Mouse (Mus musculus) thymus, postnatal 10 days (tissue): Measurements from ENCODE around the gene Bcas3.

ENCODE experiments used
- DNase-seq, 2 experiments: peaks; one replicate each; pipeline ENCODE4 v3.0.0; 2021; ENCODE audit warnings: low spot score in 2 of 2

Gene Bcas3

DNA sequence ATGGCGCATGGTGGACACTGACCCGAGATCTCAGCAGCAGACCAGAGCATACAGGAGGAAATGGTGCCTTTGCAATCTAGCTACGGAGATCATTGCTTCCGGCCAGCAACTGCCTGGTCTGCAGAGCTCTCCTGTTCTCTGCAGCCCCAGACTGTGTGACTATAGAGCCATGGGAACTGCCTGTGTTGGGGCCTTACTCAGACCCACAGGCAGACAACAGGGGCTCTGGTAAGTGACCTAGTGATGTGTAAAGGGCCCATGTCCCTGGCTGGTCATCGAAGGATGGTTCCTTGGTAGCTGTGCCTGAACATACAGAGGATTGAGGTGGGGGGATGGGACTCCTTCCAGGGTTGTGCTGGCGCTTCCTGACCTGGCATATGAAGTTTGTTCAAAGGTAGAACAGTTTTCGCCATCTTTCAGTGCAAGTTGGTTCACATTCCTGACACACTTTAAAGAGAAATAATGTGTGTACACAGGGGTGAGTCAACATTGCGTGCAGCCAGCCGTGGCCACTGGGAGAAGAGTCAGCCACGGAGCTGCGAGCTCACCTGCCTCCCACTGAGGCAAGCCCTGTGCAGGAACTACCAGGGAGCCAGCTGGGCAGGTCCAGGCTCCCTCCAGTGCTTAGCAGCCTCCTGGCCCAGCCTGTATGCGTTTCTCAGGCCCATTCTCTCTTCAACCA is 439.7 kb downstream of the Bcas3 start:
- no peak for DNase-seq

- DNase-seq: no peak
Measured at GRCm38 (mm10) chr11:85799456-85799855, 446.5 kb downstream of the Bcas3 start.

GRCm38 (mm10) chr11:85799856-85800255 is 446.9 kb downstream of the Bcas3 start:
- DNase-seq: no peak

- DNase-seq: no peak
Measured at GRCm38 (mm10) chr11:85800380-85800779, 447.4 kb downstream of the Bcas3 start.

DNA sequence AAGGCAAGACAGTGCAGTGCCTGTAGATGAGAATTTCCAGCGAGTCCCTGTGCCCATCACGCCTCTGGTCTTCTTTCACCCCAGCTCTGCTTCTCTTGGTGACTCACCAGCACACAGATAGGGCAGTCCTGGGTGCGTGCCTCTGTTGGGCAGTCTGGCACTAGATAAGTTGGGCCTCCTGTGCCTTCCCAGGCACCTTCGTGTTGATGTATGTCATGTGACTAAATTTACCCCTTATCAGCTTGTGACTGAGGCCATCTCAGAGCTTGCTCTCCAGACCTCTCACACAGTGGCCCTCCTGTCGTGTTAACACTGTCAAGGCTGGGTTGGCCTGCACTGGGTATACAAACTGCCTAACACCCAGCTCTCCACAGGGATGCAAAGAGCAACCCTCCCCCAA is 451.1 kb downstream of the Bcas3 start:
- DNase-seq: no peak

- no peak for DNase-seq
Measured at GRCm38 (mm10) chr11:85805779-85806178, 452.8 kb downstream of the Bcas3 start.

DNA sequence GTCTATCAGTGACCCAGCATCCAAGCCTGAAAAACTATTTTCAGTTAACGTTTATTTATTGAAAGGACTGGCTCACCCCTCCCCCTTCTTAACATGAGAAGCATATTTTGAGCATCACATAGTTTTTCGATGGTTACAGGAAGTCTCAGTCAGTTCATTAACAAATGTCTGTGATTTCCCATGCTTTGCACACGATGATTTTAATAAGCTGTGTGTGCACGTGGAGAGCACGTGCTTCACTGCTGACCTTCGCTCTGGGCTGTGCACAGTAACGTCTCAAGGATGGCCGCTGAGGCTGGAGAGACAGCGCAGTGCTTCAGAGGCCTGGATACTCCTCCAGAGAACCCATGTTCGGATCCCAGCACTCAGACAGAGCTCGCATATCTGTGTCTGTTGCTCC is 454.4 kb downstream of the Bcas3 start:
- no peak for DNase-seq

DNA sequence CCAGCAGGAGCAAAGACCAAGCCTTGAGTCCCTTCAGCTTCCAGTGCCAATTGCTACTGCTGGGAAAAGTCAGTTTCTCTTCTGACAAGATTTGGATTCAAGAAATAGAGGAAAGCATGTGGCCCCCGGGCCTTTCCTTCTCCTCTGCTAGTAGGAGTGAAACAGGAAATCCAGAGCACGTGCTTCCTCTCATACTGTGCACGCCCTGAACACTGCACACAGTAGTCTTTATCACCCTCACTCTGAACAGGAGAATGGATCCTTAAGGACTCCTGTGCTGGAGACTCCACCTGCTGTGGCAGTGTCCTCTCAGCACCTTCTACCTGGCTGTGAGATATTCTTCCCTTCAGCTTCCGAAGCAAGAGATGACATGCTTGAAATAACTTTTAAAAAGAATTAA is 458.3 kb downstream of the Bcas3 start:
- no peak for DNase-seq

DNA sequence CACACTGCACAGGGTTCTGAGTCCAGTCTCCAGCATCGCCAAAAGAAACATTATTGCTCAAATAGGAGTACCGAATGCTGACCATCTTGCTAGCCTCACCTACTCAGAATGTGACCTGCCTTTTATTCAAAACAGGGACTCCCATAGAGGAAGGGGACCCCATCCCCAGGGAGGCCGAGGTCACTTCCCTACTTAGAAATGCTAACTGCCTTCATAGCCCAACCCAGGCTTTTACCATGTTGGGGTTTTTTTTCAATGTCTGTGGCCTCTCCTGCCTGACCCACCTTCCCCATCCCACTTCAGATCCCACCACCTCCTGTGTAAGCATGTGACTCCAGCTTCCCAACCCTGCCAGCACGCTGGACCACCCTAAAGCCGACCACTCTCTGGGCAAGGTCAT is 458.7 kb downstream of the Bcas3 start:
- DNase-seq: no peak

- DNase-seq: no peak
Measured at GRCm38 (mm10) chr11:85812201-85812966, 459.4 kb downstream of the Bcas3 start.

GRCm38 (mm10) chr11:85814678-85815077 is 461.7 kb downstream of the Bcas3 start:
- no peak for DNase-seq

DNA sequence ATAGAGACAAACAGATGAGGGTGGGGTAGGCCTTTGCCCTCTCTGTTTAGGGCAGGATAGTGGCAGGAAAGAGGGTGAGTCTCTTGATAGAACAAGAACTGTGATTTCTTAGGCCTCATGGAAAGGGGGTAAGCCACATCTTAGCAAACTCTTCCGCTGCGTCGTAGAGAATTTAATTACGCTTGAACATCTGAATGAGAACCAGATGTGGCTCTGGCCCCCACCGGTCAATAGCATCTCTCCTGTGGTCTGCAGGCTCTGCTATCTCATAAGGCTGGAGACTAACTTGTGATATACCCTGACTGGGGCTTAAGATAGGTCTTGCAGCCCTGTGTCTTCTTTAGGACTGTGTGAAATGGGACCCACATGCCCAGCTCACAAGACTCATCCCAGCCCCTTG is 463.5 kb downstream of the Bcas3 start:
- DNase-seq: no peak

GRCm38 (mm10) chr11:85818401-85818800 is 465.4 kb downstream of the Bcas3 start:
- DNase-seq: no peak

DNA sequence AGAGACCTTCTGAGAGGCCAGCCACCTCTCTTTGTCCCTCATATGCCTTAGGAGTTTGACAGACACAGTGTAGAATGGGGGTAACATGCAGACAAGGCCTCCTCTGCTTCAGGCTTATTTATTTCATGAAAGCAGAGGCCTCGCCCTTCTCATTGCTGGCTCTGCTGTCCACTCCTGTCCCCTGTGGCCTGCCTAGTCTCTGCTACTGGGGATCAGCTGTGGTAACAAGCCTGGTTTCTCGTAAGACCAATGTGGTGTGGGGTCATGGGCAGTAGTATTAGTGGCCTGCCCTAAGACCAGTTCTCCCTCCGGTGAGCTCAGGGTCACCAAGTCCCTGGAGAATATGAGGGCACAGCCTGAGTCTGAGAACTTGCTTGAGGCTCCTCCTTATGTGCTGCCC is 468.0 kb downstream of the Bcas3 start:
- DNase-seq: no peak

DNA sequence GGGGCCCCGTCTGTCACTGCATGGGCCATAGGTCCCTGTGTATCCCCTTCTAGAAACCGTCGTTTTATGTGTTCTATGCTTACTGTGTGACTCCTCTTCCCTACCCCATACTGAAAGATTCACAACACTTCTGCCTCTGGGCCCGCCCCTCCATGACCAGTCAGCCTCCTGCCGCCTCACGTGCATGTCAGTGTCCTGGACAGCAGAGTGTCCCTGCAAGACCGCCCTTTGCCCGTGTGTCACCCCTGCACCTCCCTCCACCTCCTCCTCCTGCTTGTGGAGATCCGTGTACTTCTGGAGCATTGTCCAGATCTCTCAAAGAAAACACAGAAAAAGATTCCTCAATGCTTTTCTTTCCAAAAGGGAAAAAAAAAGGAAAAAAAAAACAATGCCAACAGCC is 468.7 kb downstream of the Bcas3 start:
- DNase-seq: no peak

- DNase-seq: peak; percentile 52 to 85
Measured at GRCm38 (mm10) chr11:85823181-85823580, 470.2 kb downstream of the Bcas3 start.

GRCm38 (mm10) chr11:85823794-85824193 is 470.8 kb downstream of the Bcas3 start:
- no peak for DNase-seq

DNA sequence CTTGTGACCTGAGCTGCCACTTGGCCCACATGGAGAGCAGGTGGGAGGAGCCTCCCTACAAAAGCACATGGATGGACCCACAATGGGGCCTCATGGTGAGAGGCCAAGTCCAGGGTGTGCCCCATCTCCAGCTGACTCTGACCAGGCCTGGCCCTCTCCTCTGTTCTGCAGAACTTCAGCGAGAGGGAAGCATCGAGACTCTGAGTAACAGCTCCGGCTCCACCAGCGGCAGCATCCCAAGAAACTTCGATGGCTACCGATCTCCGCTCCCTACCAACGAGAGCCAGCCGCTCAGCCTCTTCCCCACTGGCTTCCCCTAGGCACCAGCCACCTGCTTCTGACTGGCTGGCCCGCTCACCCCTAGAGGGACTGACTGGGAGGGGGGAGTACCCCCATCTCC is 472.1 kb downstream of the Bcas3 start:
- no peak for DNase-seq

GRCm38 (mm10) chr11:85825823-85826222 is 472.9 kb downstream of the Bcas3 start:
- no peak for DNase-seq

GRCm38 (mm10) chr11:85827342-85827741 is 474.4 kb downstream of the Bcas3 start:
- DNase-seq: no peak

DNA sequence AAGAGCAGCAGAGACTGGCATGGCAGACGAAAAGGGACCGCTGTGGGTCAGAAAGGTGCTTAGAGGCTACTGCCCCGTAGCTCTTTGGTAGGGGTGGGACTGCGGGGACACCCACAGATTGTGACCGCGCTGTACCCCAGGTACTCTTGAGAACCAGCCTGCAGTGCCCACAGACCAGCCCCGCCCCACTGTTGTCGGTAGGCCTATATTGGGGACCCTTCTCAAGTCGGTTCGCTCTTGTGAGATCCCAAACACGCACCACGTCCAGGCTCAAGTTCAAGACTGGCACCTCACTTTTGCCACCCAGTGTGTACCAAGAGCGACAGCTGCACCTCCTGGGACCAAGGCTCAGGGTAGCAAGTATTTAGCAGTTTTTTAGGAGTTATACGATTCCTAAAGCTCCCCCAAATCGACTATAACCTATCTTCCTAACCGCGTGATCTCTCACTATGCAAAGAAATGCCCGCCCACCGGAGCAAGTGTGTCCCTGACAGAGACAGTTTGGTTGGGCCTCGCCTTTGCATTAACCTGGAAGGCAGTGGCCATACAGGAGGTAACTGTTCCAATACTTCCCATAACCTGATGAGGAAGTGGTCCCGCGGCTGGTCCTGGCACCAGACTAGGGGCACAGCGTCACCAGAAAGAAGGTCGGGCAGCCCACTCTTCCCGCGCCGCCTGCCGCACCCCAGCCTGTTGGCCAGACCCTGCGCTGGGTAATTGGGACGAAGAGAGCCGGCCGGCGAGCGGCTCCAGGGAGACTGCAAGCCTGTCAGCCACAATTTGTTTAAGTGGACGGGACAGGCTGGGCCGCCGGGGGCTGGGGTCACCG is 475.9 kb downstream of the Bcas3 start:
- no peak for DNase-seq
